Mouse (Mus musculus) hindbrain, embryonic 10.5 days (tissue): ENCODE data around the gene Gm5150. TPM values are rescaled to one million over a fixed set of nuclear protein-coding genes. Genes with fewer than 3 reads are reported as not detected.
"Not testable (repeated sequence)": the region's sequence is repeated elsewhere in the genome, so short reads cannot be mapped to it uniquely, and the experiment has no call there.

ENCODE experiments used
- DNase-seq: peaks from one replicate; pipeline ENCODE4 v3.0.0-alpha.2; 2017; ENCODE audit warnings: low spot score
- H3K27ac ChIP-seq: fragments of 300-500 bp; sonication (generic); 2 replicates; pipeline ENCODE4 v1.5.1; 2016; ENCODE audit warnings: mild to moderate bottlenecking, moderate library complexity
- H3K27me3 ChIP-seq: fragments of 300-500 bp; sonication (generic); 2 replicates; pipeline ENCODE4 v1.6.1; 2016; ENCODE audit warnings: mild to moderate bottlenecking; ENCODE audit not compliant: poor library complexity, insufficient read depth, severe bottlenecking
- H3K36me3 ChIP-seq: fragments of 300-500 bp; sonication (generic); 2 replicates; pipeline ENCODE4 v1.6.1; 2016; ENCODE audit warnings: mild to moderate bottlenecking, moderate library complexity
- H3K4me1 ChIP-seq: fragments of 300-500 bp; sonication (generic); replicated peaks from 2 replicates; pipeline ENCODE4 v1.6.1; 2016; ENCODE audit warnings: mild to moderate bottlenecking
- H3K4me3 ChIP-seq: fragments of 300-500 bp; sonication (generic); 2 replicates; pipeline ENCODE4 v1.5.1; 2016; ENCODE audit warnings: mild to moderate bottlenecking, moderate library complexity
- H3K9me3 ChIP-seq: fragments of 300-500 bp; sonication (generic); 2 replicates; pipeline ENCODE4 v1.6.1; 2016; ENCODE audit warnings: mild to moderate bottlenecking, moderate library complexity
- WGBS: fragments of 180-500 bp; shearing (Covaris S2); methylation state at CpG from one replicate; pipeline ENCODE4 v1.1.7; 2016; 5-methylcytosine and 5-hydroxymethylcytosine counted together
- polyA plus RNA-seq: library from polyadenylated mRNA; unstranded; fragments of >200 nt; fragmentation: Nextera tagmentation; extraction: Ambion mirVana; gene quantifications from 2 replicates; pipeline ENCODE4 v1.2.1, GENCODE M21; 2016

Gm5150 gene
- not detected in 2 replicates for polyA plus RNA-seq

DNA sequence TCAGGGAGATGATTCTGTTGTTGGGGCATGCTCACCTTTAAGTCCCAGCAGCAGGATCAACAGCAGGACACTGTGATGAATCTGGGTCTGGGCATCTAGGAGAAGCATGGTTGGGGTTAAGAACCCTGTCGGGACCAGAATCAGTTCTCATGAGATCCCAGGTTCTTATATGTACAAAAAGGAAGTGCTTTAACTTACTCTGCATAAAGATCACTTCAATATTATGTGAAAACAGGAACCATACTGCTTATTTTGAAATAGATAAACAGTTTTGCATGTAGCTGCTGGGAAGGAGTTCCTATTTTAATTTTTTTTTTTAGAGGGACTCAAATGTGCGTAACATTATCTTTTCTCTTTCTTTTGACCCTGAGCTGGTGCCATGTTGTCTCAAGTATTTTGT is at the start of gene Gm5150:
Gene Gm5150, minus strand, starts transcription at position 223 of the 400 bp plus-strand sequence.
- no peaks in the 10 kb centered on the region for H3K4me1 ChIP-seq
- H3K27me3 ChIP-seq, result no peaks in the 10 kb centered on the region
- no peak for DNase-seq
- 92% methylated on average over 2 of the region's 2 CpGs for WGBS
- H3K36me3 ChIP-seq, result no peaks in the 10 kb centered on the region
- H3K9me3 ChIP-seq, result no peaks in the 10 kb centered on the region
- H3K27ac ChIP-seq, result no peak within 1 kb of the TSS
- H3K4me3 ChIP-seq, result no peak within 1 kb of the TSS

DNA sequence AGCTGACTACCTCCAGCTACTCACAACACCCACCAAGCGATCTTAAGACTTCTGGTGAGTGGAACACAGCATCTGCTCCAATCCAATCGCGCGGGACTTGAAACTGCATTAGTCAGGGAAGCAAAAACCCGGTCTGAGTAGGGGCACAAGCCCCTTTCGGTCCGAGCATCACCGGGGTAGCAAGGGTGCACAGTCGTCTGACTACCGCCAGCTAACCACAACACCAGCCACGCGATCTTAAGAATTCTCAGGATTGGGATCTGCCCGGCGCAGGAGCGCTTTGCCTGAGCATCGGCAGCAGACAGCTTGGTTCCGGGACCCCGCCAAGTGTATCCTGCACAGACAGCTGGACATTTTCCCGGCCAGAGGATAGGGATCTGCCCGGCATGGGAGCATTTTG is 45.5 kb upstream of the Gm5150 start:
- DNase-seq, H3K4me1 ChIP-seq, H3K27me3 ChIP-seq, H3K36me3 ChIP-seq, H3K9me3 ChIP-seq, H3K4me3 ChIP-seq, H3K27ac ChIP-seq: not testable (repeated sequence)
- 81% methylated on average over 20 of the region's 20 CpGs for WGBS

DNA sequence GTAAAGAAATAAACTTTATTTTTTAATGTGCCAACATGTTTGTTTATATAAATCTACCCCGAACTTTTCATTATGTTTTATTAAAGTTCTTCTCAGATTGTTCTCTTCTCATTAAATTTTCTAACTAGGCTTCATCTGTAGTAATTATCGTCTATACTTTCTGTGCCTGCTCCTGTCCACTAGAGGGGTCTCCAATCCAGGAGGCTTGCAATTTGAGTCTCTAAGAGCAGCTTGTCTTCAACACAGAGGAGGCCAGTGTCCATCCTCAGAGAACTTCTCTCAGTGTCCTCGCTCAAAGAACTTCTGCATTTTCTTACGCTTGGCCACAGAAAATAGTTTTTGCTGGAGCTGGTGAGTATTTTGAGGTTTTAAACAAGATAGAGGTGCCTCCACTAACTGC is 41.1 kb upstream of the Gm5150 start:
- Histone ChIP-seq H3K4me1 (no peaks in the 10 kb centered on the region), H3K36me3 (no peaks in the 10 kb centered on the region), H3K4me3 (no peak overlapping the region), H3K9me3 (peaks cover 3% of the 10 kb centered on the region; the same call in 1 of the 2 replicates), H3K27me3 (no peaks in the 10 kb centered on the region), H3K27ac (no peak overlapping the region)
- 61% methylated on average over 4 of the region's 4 CpGs for WGBS
- DNase-seq, result no peak

GRCm38 (mm10) chr3:16043315-16043714 is 37.1 kb upstream of the Gm5150 start:
- WGBS, result 0% methylated on average over 1 of the region's 1 CpGs
- DNase-seq, result peak; percentile 26
- Histone ChIP-seq H3K36me3 (no peaks in the 10 kb centered on the region), H3K4me1 (no peaks in the 10 kb centered on the region), H3K27ac (no peak overlapping the region), H3K4me3 (no peak overlapping the region), H3K9me3 (no peaks in the 10 kb centered on the region), H3K27me3 (no peaks in the 10 kb centered on the region)

- H3K27ac ChIP-seq, H3K36me3 ChIP-seq, H3K9me3 ChIP-seq, H3K4me1 ChIP-seq, H3K4me3 ChIP-seq, DNase-seq, H3K27me3 ChIP-seq: not testable (repeated sequence)
- 3% methylated on average over 6 of the region's 6 CpGs for WGBS
Measured at GRCm38 (mm10) chr3:16024988-16025387, 18.8 kb upstream of the Gm5150 start.

DNA sequence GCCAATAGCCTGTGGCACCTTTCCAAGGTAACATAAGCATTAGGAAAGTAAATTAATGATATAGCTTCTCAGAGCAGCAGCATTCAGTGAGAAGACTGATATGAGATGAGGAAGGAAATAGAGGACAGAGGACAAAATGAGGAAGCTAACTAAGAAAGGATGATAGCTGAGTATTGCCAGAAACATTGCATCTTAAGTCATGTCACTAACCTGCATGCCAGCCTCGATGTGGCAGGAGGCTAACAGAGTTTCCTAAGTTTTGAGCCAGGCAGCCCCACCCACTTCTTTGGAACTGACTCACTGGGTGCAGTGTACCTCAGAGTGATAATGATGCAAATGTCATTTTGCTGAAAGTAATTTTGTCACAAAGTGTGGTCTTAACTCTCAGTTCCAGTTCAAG is 16.0 kb upstream of the Gm5150 start:
- Histone ChIP-seq H3K4me3 (no peak overlapping the region), H3K27ac (no peak overlapping the region), H3K36me3 (no peaks in the 10 kb centered on the region), H3K4me1 (no peaks in the 10 kb centered on the region), H3K27me3 (no peaks in the 10 kb centered on the region), H3K9me3 (no peaks in the 10 kb centered on the region)
- 64% methylated on average over 1 of the region's 1 CpGs for WGBS
- no peak for DNase-seq

- H3K36me3 ChIP-seq, DNase-seq: not testable (repeated sequence)
- 87% methylated on average over 2 of the region's 2 CpGs for WGBS
Measured at GRCm38 (mm10) chr3:16014456-16014855, 8.2 kb upstream of the Gm5150 start.

DNA sequence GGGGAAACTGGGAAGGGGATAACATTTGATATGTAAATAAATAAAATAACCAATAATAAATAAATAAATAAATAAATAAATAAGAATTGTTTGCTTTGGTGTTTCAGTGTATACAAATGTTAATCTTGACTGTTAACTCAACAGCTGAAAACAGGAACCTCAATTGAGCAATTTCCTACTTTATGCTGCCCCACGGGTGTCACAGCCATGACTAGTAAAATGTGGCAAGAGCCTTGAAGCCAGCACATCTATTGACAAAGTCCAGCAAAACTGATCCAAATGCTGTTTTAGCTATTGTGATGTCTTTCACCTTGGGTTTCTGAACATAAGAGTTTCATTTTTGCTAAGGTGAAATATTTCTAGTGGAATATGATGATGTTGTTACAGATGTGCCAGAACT is 1.6 kb upstream of the Gm5150 start:
- Histone ChIP-seq H3K4me3 (no peak overlapping the region), H3K27ac (no peak overlapping the region), H3K27me3 (no peaks in the 10 kb centered on the region), H3K36me3 (no peaks in the 10 kb centered on the region), H3K4me1 (no peaks in the 10 kb centered on the region), H3K9me3 (no peaks in the 10 kb centered on the region)
- no peak for DNase-seq
- WGBS, result 79% methylated on average over 1 of the region's 1 CpGs

More at GRCm38 (mm10) chr3:16014456-16014855, 8.2 kb upstream of the Gm5150 start:
- H3K9me3 ChIP-seq, result 0 out of 2 replicates have a peak, but pooled peaks cover 10% of the 10 kb centered on the region
- not testable (repeated sequence) for H3K4me3 ChIP-seq, H3K27me3 ChIP-seq, H3K27ac ChIP-seq, H3K4me1 ChIP-seq

- no peak overlapping the region for H3K4me3 ChIP-seq
- WGBS, result 76% methylated on average over 3 of the region's 3 CpGs
- no peak for DNase-seq
- H3K27ac ChIP-seq, result no peak overlapping the region
- H3K9me3 ChIP-seq, result no peaks in the 10 kb centered on the region
- H3K36me3 ChIP-seq, result no peaks in the 10 kb centered on the region
- no peaks in the 10 kb centered on the region for H3K4me1 ChIP-seq
- no peaks in the 10 kb centered on the region for H3K27me3 ChIP-seq
Measured at GRCm38 (mm10) chr3:16003890-16004633, 2.2 kb downstream of the Gm5150 start.

DNA sequence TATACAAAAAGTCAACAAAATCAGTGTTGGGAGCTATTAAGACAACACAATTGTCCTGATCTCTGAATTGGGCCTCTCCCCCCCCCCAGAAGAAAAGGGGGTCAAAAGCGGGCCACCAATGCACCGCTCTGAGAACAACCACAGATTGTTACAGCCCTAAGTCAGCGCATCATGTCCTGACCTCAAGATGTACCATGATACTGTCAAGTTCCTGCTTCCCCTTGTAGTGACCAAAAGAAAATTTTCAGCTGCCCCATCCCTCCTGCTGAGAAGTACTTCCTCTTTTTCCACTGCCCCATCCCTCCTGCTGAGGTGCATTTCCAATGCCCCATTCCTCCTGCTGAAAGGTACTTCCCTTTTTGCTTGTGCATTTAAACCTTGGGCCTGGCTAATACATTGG is 6.8 kb downstream of the Gm5150 start:
- H3K4me3 ChIP-seq, H3K36me3 ChIP-seq, H3K27ac ChIP-seq, DNase-seq, H3K4me1 ChIP-seq, H3K9me3 ChIP-seq, H3K27me3 ChIP-seq: not testable (repeated sequence)
- WGBS, result 95% methylated on average over 3 of the region's 3 CpGs

- no peaks in the 10 kb centered on the region for H3K4me1 ChIP-seq
- H3K36me3 ChIP-seq, result no peaks in the 10 kb centered on the region
- no peak for DNase-seq
- H3K9me3 ChIP-seq, result peaks cover 17% of the 10 kb centered on the region
- H3K4me3 ChIP-seq, result no peak overlapping the region
- WGBS, result 66% methylated on average over 3 of the region's 3 CpGs
- H3K27me3 ChIP-seq, result no peaks in the 10 kb centered on the region
- no peak overlapping the region for H3K27ac ChIP-seq
Measured at GRCm38 (mm10) chr3:15982216-15982615, 24.0 kb downstream of the Gm5150 start.

DNA sequence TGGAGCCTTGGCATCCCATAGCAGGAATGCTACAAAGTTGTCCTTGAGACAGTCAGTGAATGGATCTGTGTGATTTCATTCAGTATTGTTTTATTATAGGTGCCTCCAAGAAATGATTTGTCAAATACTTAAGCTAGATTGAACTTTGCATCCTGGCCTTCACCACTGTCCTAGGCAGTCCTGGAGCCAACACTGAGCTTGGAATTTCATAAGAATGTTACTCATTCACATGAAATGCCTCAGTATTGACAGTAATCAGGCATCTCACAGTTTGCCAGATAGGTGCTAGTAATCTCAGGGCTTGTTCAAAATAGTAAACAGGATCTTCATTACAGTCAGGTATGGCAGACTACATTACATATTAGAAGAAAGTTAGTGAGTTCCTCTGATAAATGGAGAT is 49.3 kb downstream of the Gm5150 start:
- H3K27me3 ChIP-seq, result no peaks in the 10 kb centered on the region

More for the DNA sequence above, 49.3 kb downstream of the Gm5150 start:
- Histone ChIP-seq H3K27ac (no peak overlapping the region), H3K36me3 (no peaks in the 10 kb centered on the region), H3K4me3 (no peak overlapping the region), H3K4me1 (no peaks in the 10 kb centered on the region), H3K9me3 (peaks cover 29% of the 10 kb centered on the region)
- DNase-seq, result no peak
